Mouse (Mus musculus): Measurements from ENCODE around the gene Herc6. TPM values are rescaled to one million over a fixed set of nuclear protein-coding genes. Genes with fewer than 3 reads are reported as not detected.

The Herc6 gene
- polyA plus RNA-seq, 1 experiment = not detected

- H3K27ac ChIP-seq (ENCODE audit: insufficient read depth, low read depth, low read length) = peak within 1 kb of the TSS; percentile 98
- H3K4me1 ChIP-seq (ENCODE audit: control insufficient read depth, insufficient read depth, low read length) = no peaks in the 10 kb centered on the region
- 0% methylated on average over 10 of the region's 10 CpGs for WGBS
- no peak for TF ChIP-seq CTCF (IDR thresholded peaks at IDR 0.05; ENCODE audit: insufficient read depth, low read depth, low read length)
- TF ChIP-seq POLR2A (IDR thresholded peaks at IDR 0.05; ENCODE audit: insufficient read depth, low read depth, low read length) = no peak
- peak within 1 kb of the TSS; percentile 91 for H3K4me3 ChIP-seq (ENCODE audit: insufficient read depth, low read depth, low read length)
Observed at GRCm38 (mm10) chr6:57702376-57702742, 121.6 kb downstream of the Herc6 start, which contains the start of gene Lancl2. Gene Lancl2 (plus strand): TSS chr6:57702540.

GRCm38 (mm10) chr6:57702743-57703499 lies 122.1 kb downstream of the Herc6 start:
- TF ChIP-seq CTCF (IDR thresholded peaks at IDR 0.05; ENCODE audit: insufficient read depth, low read depth, low read length) = no peak
- peak; percentile 66 for TF ChIP-seq POLR2A (IDR thresholded peaks at IDR 0.05; ENCODE audit: insufficient read depth, low read depth, low read length)
- H3K27ac ChIP-seq (ENCODE audit: insufficient read depth, low read depth, low read length) = peak overlapping the region; percentile 98
- WGBS = under 1% methylated on average over 59 of the region's 59 CpGs
- no peaks in the 10 kb centered on the region for H3K4me1 ChIP-seq (ENCODE audit: control insufficient read depth, insufficient read depth, low read length)
- H3K4me3 ChIP-seq (ENCODE audit: insufficient read depth, low read depth, low read length) = peak overlapping the region; percentile 91

- TF ChIP-seq CTCF (IDR thresholded peaks at IDR 0.05; ENCODE audit: insufficient read depth, low read depth, low read length) (no peak), POLR2A (IDR thresholded peaks at IDR 0.05; ENCODE audit: insufficient read depth, low read depth, low read length) (no peak)
- Histone ChIP-seq H3K27ac (ENCODE audit: insufficient read depth, low read depth, low read length) (peak overlapping the region; percentile 73), H3K4me1 (ENCODE audit: control insufficient read depth, insufficient read depth, low read length) (no peaks in the 10 kb centered on the region), H3K4me3 (ENCODE audit: insufficient read depth, low read depth, low read length) (peak overlapping the region; percentile 91)
- 4% methylated on average over 2 of the region's 2 CpGs for WGBS
Observed at GRCm38 (mm10) chr6:57703703-57704102, 122.9 kb downstream of the Herc6 start.

GRCm38 (mm10) chr6:57706721-57707120 lies 125.9 kb downstream of the Herc6 start:
- TF ChIP-seq POLR2A (IDR thresholded peaks at IDR 0.05; ENCODE audit: insufficient read depth, low read depth, low read length) = no peak
- TF ChIP-seq CTCF (IDR thresholded peaks at IDR 0.05; ENCODE audit: insufficient read depth, low read depth, low read length) = no peak
- WGBS = 82% methylated on average over 1 of the region's 1 CpGs
- Histone ChIP-seq H3K27ac (ENCODE audit: insufficient read depth, low read depth, low read length) (no peak overlapping the region), H3K4me1 (ENCODE audit: control insufficient read depth, insufficient read depth, low read length) (no peaks in the 10 kb centered on the region), H3K4me3 (ENCODE audit: insufficient read depth, low read depth, low read length) (no peak overlapping the region)

GRCm38 (mm10) chr6:57711726-57712125 lies 130.9 kb downstream of the Herc6 start:
- Histone ChIP-seq H3K4me1 (ENCODE audit: control insufficient read depth, insufficient read depth, low read length) (no peaks in the 10 kb centered on the region), H3K4me3 (ENCODE audit: insufficient read depth, low read depth, low read length) (no peak overlapping the region), H3K27ac (ENCODE audit: insufficient read depth, low read depth, low read length) (no peak overlapping the region)
- TF ChIP-seq POLR2A (IDR thresholded peaks at IDR 0.05; ENCODE audit: insufficient read depth, low read depth, low read length) = no peak
- TF ChIP-seq CTCF (IDR thresholded peaks at IDR 0.05; ENCODE audit: insufficient read depth, low read depth, low read length) = no peak
- WGBS = 19% methylated on average over 1 of the region's 1 CpGs

Other genes starting within 250 kb of the Herc6 start
- gene Vmn1r17, start 217.3 kb upstream of the Herc6 start, polyA plus RNA-seq (2012; ENCODE audit: insufficient read depth, insufficient read length, low replicate concordance, missing spikeins) = not detected in 2 replicates
- not detected in 2 replicates for gene Vmn1r18, start 185.2 kb upstream of the Herc6 start, polyA plus RNA-seq (2012; ENCODE audit: insufficient read depth, insufficient read length, low replicate concordance, missing spikeins)
- gene Vmn1r19, start 177.2 kb upstream of the Herc6 start, polyA plus RNA-seq (2012; ENCODE audit: insufficient read depth, insufficient read length, low replicate concordance, missing spikeins) = not detected in 2 replicates
- gene Vmn1r20, start 152.1 kb upstream of the Herc6 start, polyA plus RNA-seq (2012; ENCODE audit: insufficient read depth, insufficient read length, low replicate concordance, missing spikeins) = not detected in 2 replicates
- not detected in 2 replicates for gene Ppm1k, start 45.5 kb upstream of the Herc6 start, polyA plus RNA-seq (2012; ENCODE audit: insufficient read depth, insufficient read length, low replicate concordance, missing spikeins)
- not detected in 2 replicates for gene Pyurf, start 111.1 kb downstream of the Herc6 start, polyA plus RNA-seq (2012; ENCODE audit: insufficient read depth, insufficient read length, low replicate concordance, missing spikeins)
- gene Lancl2, start 121.5 kb downstream of the Herc6 start, polyA plus RNA-seq (2012; ENCODE audit: insufficient read depth, insufficient read length, low replicate concordance, missing spikeins) = not detected in 2 replicates
- gene Vopp1, start 244.2 kb downstream of the Herc6 start, polyA plus RNA-seq (2012; ENCODE audit: insufficient read depth, insufficient read length, low replicate concordance, missing spikeins) = not detected in 2 replicates

Data from olfactory bulb, adult 2 months (tissue).